In genomic region chr4:135739148-135739547, GRCm38 (mm10) we compare ENCODE assay signal across 33 mouse cellular contexts. TPM values are rescaled to one million over a fixed set of nuclear protein-coding genes. Genes with fewer than 3 reads are reported as not detected.
DNase-seq lines count a peak whose midpoint lies in the region; ATAC-seq and TF ChIP-seq lines count a peak whose summit lies in the region.
"Had no signal": no experiment of that assay in that cellular context is flagged by ENCODE, and none has a peak within 500 bp of the region (broad histone marks: within the 10 kb centered on the region; RNA-seq: fewer than 3 reads in every experiment).

No protein-coding gene starts in this region.

- no peak for TF ChIP-seq EP300 in liver, postnatal 0 days (IDR thresholded peaks at IDR 0.05; ENCODE audit: low read depth)

- H3K9ac ChIP-seq in liver, embryonic 11.5 days (ENCODE audit: low read depth, low read length) = no peak overlapping the region
- H3K9ac ChIP-seq in liver, postnatal 0 days (replicated peaks) = no peak overlapping the region; the same call in 1 of the 2 replicates
- H3K9ac ChIP-seq in hindbrain, embryonic 16.5 days (ENCODE audit: low read depth, low read length) = no peak overlapping the region
- H3K9ac ChIP-seq: heart, embryonic 13.5 days; hindbrain, embryonic 13.5 days; limb, embryonic 15.5 days had no signal

- H3K36me3 ChIP-seq in liver, embryonic 11.5 days (ENCODE audit: control insufficient read depth, insufficient read depth, low read length) = no peaks in the 10 kb centered on the region; the same call in 1 of the 2 replicates
- H3K36me3 ChIP-seq in liver, postnatal 0 days (replicated peaks; ENCODE audit: insufficient read depth, low read length) = peaks cover 10% of the 10 kb centered on the region
- H3K36me3 ChIP-seq in hindbrain, embryonic 16.5 days (ENCODE audit: control insufficient read depth, insufficient read depth, low read length) = no peaks in the 10 kb centered on the region
- H3K36me3 ChIP-seq: forebrain, embryonic 10.5 days; G1E; heart, embryonic 13.5 days; hindbrain, embryonic 13.5 days; limb, embryonic 15.5 days had no signal

- no peak overlapping the region for H3K4me3 ChIP-seq in liver, embryonic 11.5 days (ENCODE audit: low read depth, low read length)
- no peak overlapping the region for H3K4me3 ChIP-seq in liver, postnatal 0 days (ENCODE audit: low read depth, low read length)
- H3K4me3 ChIP-seq in hindbrain, embryonic 16.5 days (ENCODE audit: low read length) = no peak overlapping the region
- H3K4me3 ChIP-seq: forebrain, embryonic 10.5 days; heart, embryonic 13.5 days; hindbrain, embryonic 13.5 days; left cerebral cortex, adult 2 months; limb, embryonic 15.5 days had no signal

- peaks cover 5% of the 10 kb centered on the region; the same call in 1 of the 2 replicates for H3K9me3 ChIP-seq in liver, embryonic 11.5 days (ENCODE audit: control insufficient read depth, low read length)
- no peaks in the 10 kb centered on the region for H3K9me3 ChIP-seq in liver, postnatal 0 days (ENCODE audit: low read length)
- H3K9me3 ChIP-seq in hindbrain, embryonic 16.5 days (ENCODE audit: control insufficient read depth, low read length) = 0 out of 2 replicates have a peak, but pooled peaks cover 3% of the 10 kb centered on the region
- H3K9me3 ChIP-seq: hindbrain, embryonic 13.5 days; limb, embryonic 15.5 days had no signal

- no peak for TF ChIP-seq CTCF in liver, postnatal 0 days (IDR thresholded peaks at IDR 0.05; ENCODE audit: low read depth)

- peaks cover 17% of the 10 kb centered on the region for H3K4me1 ChIP-seq in liver, embryonic 11.5 days (replicated peaks; ENCODE audit: control insufficient read depth, insufficient read depth, low read length)
- H3K4me1 ChIP-seq in liver, postnatal 0 days (ENCODE audit: insufficient read depth) = peaks cover 11% of the 10 kb centered on the region
- H3K4me1 ChIP-seq in hindbrain, embryonic 16.5 days (ENCODE audit: control insufficient read depth, insufficient read depth, low read depth, low read length) = no peaks in the 10 kb centered on the region
- H3K4me1 ChIP-seq: hindbrain, embryonic 13.5 days had no signal

- H3K4me2 ChIP-seq in liver, embryonic 11.5 days = peak overlapping the region; percentile 26; the same call in 1 of the 2 replicates
- H3K4me2 ChIP-seq in liver, postnatal 0 days (ENCODE audit: low read depth, low read length) = peak overlapping the region; percentile 38
- no peak overlapping the region for H3K4me2 ChIP-seq in hindbrain, embryonic 16.5 days (ENCODE audit: low read length)
- H3K4me2 ChIP-seq: heart, embryonic 13.5 days; hindbrain, embryonic 13.5 days; limb, embryonic 15.5 days; midbrain, embryonic 11.5 days had no signal

- H3K27ac ChIP-seq in liver, embryonic 11.5 days (ENCODE audit: low read depth, low read length) = peak overlapping the region; percentile 54; the same call in 1 of the 2 replicates
- peak overlapping the region; percentile 57; the same call in 1 of the 2 replicates for H3K27ac ChIP-seq in liver, postnatal 0 days (ENCODE audit: low read depth)
- H3K27ac ChIP-seq in hindbrain, embryonic 16.5 days (ENCODE audit: low read depth, low read length) = no peak overlapping the region
- H3K27ac ChIP-seq: forebrain, embryonic 10.5 days; heart, embryonic 13.5 days; hindbrain, embryonic 13.5 days; left cerebral cortex, adult 2 months; limb, embryonic 15.5 days; macrophage had no signal

- DNase-seq in c-Kit-negative CD71-positive TER-119-positive erythroid progenitor cells, embryonic 14.5 days (ENCODE audit: low read depth, low spot score) = peak; percentile 21
- no peak for DNase-seq in liver, embryonic 11.5 days (ENCODE audit: low spot score)
- DNase-seq in liver, postnatal 0 days = no peak
- no peak for DNase-seq in layer of hippocampus, adult 11-12 months (ENCODE audit: low spot score)
- no peak for DNase-seq in lung, postnatal 4 days
- DNase-seq in adrenal gland, adult 18-20 months (ENCODE audit: low spot score in 2 of 2) = no peak
- DNase-seq: adrenal gland, adult 2 months; B cell, adult 2 months; cerebellum, adult 9-10 months; gastrocnemius, postnatal 25 days; heart, adult 18-20 months; heart, postnatal 36 days; kidney, postnatal 36 days; layer of hippocampus, adult 9-11 months; right cerebral cortex, adult 18-20 months; thymus, adult 2 months had no signal

- H3K27me3 ChIP-seq in liver, embryonic 11.5 days (replicated peaks; ENCODE audit: control insufficient read depth, insufficient read depth, low read length) = 0 out of 2 replicates have a peak, but pooled peaks cover 4% of the 10 kb centered on the region
- no peaks in the 10 kb centered on the region for H3K27me3 ChIP-seq in liver, postnatal 0 days (ENCODE audit: insufficient read depth, low read length)
- no peaks in the 10 kb centered on the region for H3K27me3 ChIP-seq in hindbrain, embryonic 16.5 days (replicated peaks; ENCODE audit: control insufficient read depth, insufficient read depth, low read length)
- H3K27me3 ChIP-seq: heart, embryonic 13.5 days; hindbrain, embryonic 13.5 days; limb, embryonic 15.5 days; Patski had no signal

- whole genome bisulfite sequencing in liver, embryonic 11.5 days = 56% methylated on average over 7 of the region's 7 CpGs
- WGBS in liver, postnatal 0 days (ENCODE audit: insufficient replicate concordance) = 46% methylated on average over 7 of the region's 7 CpGs
- WGBS in hindbrain, embryonic 16.5 days = 66% methylated on average over 7 of the region's 7 CpGs

- ATAC-seq in erythroid progenitor cell, adult 5-6 weeks (replicated peaks; ENCODE audit: low FRiP score, poor library complexity, severe bottlenecking) = peak; percentile 58
- peak; percentile 60; the same call in 1 of the 2 replicates for ATAC-seq in liver, embryonic 11.5 days (replicated peaks; ENCODE audit: low FRiP score)
- ATAC-seq in liver, postnatal 0 days = peak; percentile 60
- no peak for ATAC-seq in hindbrain, embryonic 16.5 days
- ATAC-seq: forebrain, embryonic 16.5 days; inflammation-experienced regulatory T-cells, adult 6 months; Patski had no signal

RNA-seq across cellular contexts. Expression of gene Il22ra1, which starts 11.2 kb away (rescaled TPM):
- total RNA-seq in erythroid progenitor cell, adult 5-6 weeks (2015; ENCODE audit: low replicate concordance) = not detected in 2 replicates
- total RNA-seq in erythroid progenitor cell, adult 5-6 weeks (2017; ENCODE audit: low replicate concordance) = 0.64 and 3.6 TPM in 2 replicates
- polyA plus RNA-seq in liver, embryonic 11.5 days (2014; fragmentation: Nextera tagmentation; extraction: Ambion mirVana) = 0.10 and 0.49 TPM in 2 replicates
- polyA plus RNA-seq in liver, postnatal 0 days (2015; fragmentation: Nextera tagmentation; extraction: Ambion mirVana) = 0.25 and 0.39 TPM in 2 replicates
- polyA plus RNA-seq in hindbrain, embryonic 16.5 days (2015; fragmentation: Nextera tagmentation; extraction: Ambion mirVana) = not detected in 2 replicates
- under 1 TPM; 0.10 to 0.36 TPM for total RNA-seq in adrenal gland, adult 18-20 months (2021)
- total RNA-seq: CH12.LX had no signal
- polyA plus RNA-seq: forebrain, embryonic 10.5 days; forebrain, embryonic 16.5 days; G1E; heart, embryonic 13.5 days; hindbrain, embryonic 13.5 days; inflammation-experienced regulatory T-cells, adult 6 months; kidney, embryonic 14.5 days; macrophage; midbrain, embryonic 11.5 days; midbrain, postnatal 0 days; neural tube, embryonic 14.5 days; Patski had no signal

RNA-seq across cellular contexts. Expression of gene Myom3, which starts 20.4 kb away (rescaled TPM):
- not detected in 2 replicates for total RNA-seq in erythroid progenitor cell, adult 5-6 weeks (2015; ENCODE audit: low replicate concordance)
- total RNA-seq in erythroid progenitor cell, adult 5-6 weeks (2017; ENCODE audit: low replicate concordance) = not detected in 2 replicates
- 0.11 TPM in 1 of 2 replicates, not detected in the other for polyA plus RNA-seq in liver, embryonic 11.5 days (2014; fragmentation: Nextera tagmentation; extraction: Ambion mirVana)
- polyA plus RNA-seq in liver, postnatal 0 days (2015; fragmentation: Nextera tagmentation; extraction: Ambion mirVana) = 0.02 and 0.11 TPM in 2 replicates
- 0.90 and 0.99 TPM in 2 replicates for polyA plus RNA-seq in hindbrain, embryonic 16.5 days (2015; fragmentation: Nextera tagmentation; extraction: Ambion mirVana)
- total RNA-seq in adrenal gland, adult 18-20 months (2021) = 1 to 10 TPM in 1 of 2 experiments, under 1 TPM in 1; 0.20 to 1.1 TPM
- polyA plus RNA-seq: G1E; inflammation-experienced regulatory T-cells, adult 6 months had no signal

RNA-seq across cellular contexts. Expression of gene Ifnlr1, which starts 53.1 kb away (rescaled TPM):
- not detected in 2 replicates for total RNA-seq in erythroid progenitor cell, adult 5-6 weeks (2015; ENCODE audit: low replicate concordance)
- 0.26 TPM in 1 of 2 replicates, not detected in the other for total RNA-seq in erythroid progenitor cell, adult 5-6 weeks (2017; ENCODE audit: low replicate concordance)
- 0.07 and 0.13 TPM in 2 replicates for polyA plus RNA-seq in liver, embryonic 11.5 days (2014; fragmentation: Nextera tagmentation; extraction: Ambion mirVana)
- 0.22 and 0.30 TPM in 2 replicates for polyA plus RNA-seq in liver, postnatal 0 days (2015; fragmentation: Nextera tagmentation; extraction: Ambion mirVana)
- 0.26 and 0.41 TPM in 2 replicates for polyA plus RNA-seq in hindbrain, embryonic 16.5 days (2015; fragmentation: Nextera tagmentation; extraction: Ambion mirVana)
- under 1 TPM; 0.10 to 0.19 TPM for total RNA-seq in adrenal gland, adult 18-20 months (2021)
- polyA plus RNA-seq: G1E; inflammation-experienced regulatory T-cells, adult 6 months had no signal
